Mouse (Mus musculus): ENCODE measurements around the gene Sorbs1. TPM values are rescaled to one million over a fixed set of nuclear protein-coding genes. Genes with fewer than 3 reads are reported as not detected.

Sorbs1 gene
- polyA plus RNA-seq, 1 experiment from 2014 or later: 98.8 TPM

- H3K4me2 ChIP-seq (replicated peaks): no peak overlapping the region
- H3K4me3 ChIP-seq (replicated peaks; ENCODE audit: low read length): no peak overlapping the region
- ATAC-seq (ENCODE audit: low FRiP score): no peak
- H3K27me3 ChIP-seq (ENCODE audit: control insufficient read depth, insufficient read depth, low read length): no peaks in the 10 kb centered on the region
- peak; percentile 74 for DNase-seq (ENCODE audit: low spot score)
- no peaks in the 10 kb centered on the region for H3K9me3 ChIP-seq (ENCODE audit: control insufficient read depth, low read length)
- peaks cover 10% of the 10 kb centered on the region; the same call in 1 of the 2 replicates for H3K4me1 ChIP-seq (replicated peaks; ENCODE audit: control insufficient read depth, insufficient read depth, low read length)
- 17% methylated on average over 5 of the region's 5 CpGs for WGBS
- H3K27ac ChIP-seq: no peak overlapping the region
- H3K9ac ChIP-seq: no peak overlapping the region
- peaks cover 28% of the 10 kb centered on the region for H3K36me3 ChIP-seq (replicated peaks; ENCODE audit: control insufficient read depth, insufficient read depth)
Observed at GRCm38 (mm10) chr19:40345684-40346083, 167.9 kb downstream of the Sorbs1 start.

GRCm38 (mm10) chr19:40343018-40343417 is 170.6 kb downstream of the Sorbs1 start:
- 0 out of 2 replicates have a peak, but pooled peaks cover under 1% of the 10 kb centered on the region for H3K4me1 ChIP-seq (replicated peaks; ENCODE audit: control insufficient read depth, insufficient read depth, low read length)
- H3K27ac ChIP-seq: no peak overlapping the region
- peaks cover 34% of the 10 kb centered on the region; the same call in 1 of the 2 replicates for H3K36me3 ChIP-seq (replicated peaks; ENCODE audit: control insufficient read depth, insufficient read depth)
- no peaks in the 10 kb centered on the region for H3K27me3 ChIP-seq (ENCODE audit: control insufficient read depth, insufficient read depth, low read length)
- WGBS: 6% methylated on average over 5 of the region's 5 CpGs
- no peak overlapping the region for H3K4me3 ChIP-seq (replicated peaks; ENCODE audit: low read length)
- H3K4me2 ChIP-seq (replicated peaks): no peak overlapping the region
- DNase-seq (ENCODE audit: low spot score) (peak; percentile 82), ATAC-seq (ENCODE audit: low FRiP score) (peak; percentile 75)
- no peak overlapping the region for H3K9ac ChIP-seq
- no peaks in the 10 kb centered on the region for H3K9me3 ChIP-seq (ENCODE audit: control insufficient read depth, low read length)

GRCm38 (mm10) chr19:40341141-40341540 is 172.4 kb downstream of the Sorbs1 start:
- Histone ChIP-seq H3K4me2 (replicated peaks) (no peak overlapping the region), H3K9me3 (ENCODE audit: control insufficient read depth, low read length) (no peaks in the 10 kb centered on the region), H3K36me3 (replicated peaks; ENCODE audit: control insufficient read depth, insufficient read depth) (peaks cover 46% of the 10 kb centered on the region), H3K4me3 (replicated peaks; ENCODE audit: low read length) (no peak overlapping the region), H3K27ac (no peak overlapping the region), H3K27me3 (ENCODE audit: control insufficient read depth, insufficient read depth, low read length) (no peaks in the 10 kb centered on the region), H3K9ac (no peak overlapping the region), H3K4me1 (replicated peaks; ENCODE audit: control insufficient read depth, insufficient read depth, low read length) (no peaks in the 10 kb centered on the region)
- DNase-seq (ENCODE audit: low spot score) (no peak), ATAC-seq (ENCODE audit: low FRiP score) (no peak)
- WGBS: 10% methylated on average over 6 of the region's 6 CpGs

GRCm38 (mm10) chr19:40336694-40337093 is 176.9 kb downstream of the Sorbs1 start:
- 85% methylated on average over 4 of the region's 4 CpGs for WGBS
- no peak overlapping the region for H3K9ac ChIP-seq
- ATAC-seq (ENCODE audit: low FRiP score): no peak

GRCm38 (mm10) chr19:40333905-40334304 is 179.7 kb downstream of the Sorbs1 start:
- DNase-seq (ENCODE audit: low spot score) (no peak), ATAC-seq (ENCODE audit: low FRiP score) (no peak)
- Histone ChIP-seq H3K4me3 (replicated peaks; ENCODE audit: low read length) (no peak overlapping the region), H3K4me2 (replicated peaks) (no peak overlapping the region), H3K27ac (no peak overlapping the region), H3K9ac (no peak overlapping the region), H3K9me3 (ENCODE audit: control insufficient read depth, low read length) (no peaks in the 10 kb centered on the region), H3K4me1 (replicated peaks; ENCODE audit: control insufficient read depth, insufficient read depth, low read length) (no peaks in the 10 kb centered on the region), H3K27me3 (ENCODE audit: control insufficient read depth, insufficient read depth, low read length) (no peaks in the 10 kb centered on the region), H3K36me3 (replicated peaks; ENCODE audit: control insufficient read depth, insufficient read depth) (peaks cover 18% of the 10 kb centered on the region)
- 61% methylated on average over 5 of the region's 5 CpGs for WGBS

More at GRCm38 (mm10) chr19:40336694-40337093, 176.9 kb downstream of the Sorbs1 start:
- no peak for DNase-seq (ENCODE audit: low spot score)
- no peak overlapping the region for H3K4me2 ChIP-seq (replicated peaks)
- H3K27me3 ChIP-seq (ENCODE audit: control insufficient read depth, insufficient read depth, low read length): no peaks in the 10 kb centered on the region
- H3K27ac ChIP-seq: no peak overlapping the region
- H3K9me3 ChIP-seq (ENCODE audit: control insufficient read depth, low read length): no peaks in the 10 kb centered on the region
- peaks cover 31% of the 10 kb centered on the region for H3K36me3 ChIP-seq (replicated peaks; ENCODE audit: control insufficient read depth, insufficient read depth)
- H3K4me3 ChIP-seq (replicated peaks; ENCODE audit: low read length): no peak overlapping the region
- no peaks in the 10 kb centered on the region for H3K4me1 ChIP-seq (replicated peaks; ENCODE audit: control insufficient read depth, insufficient read depth, low read length)

- H3K27me3 ChIP-seq (ENCODE audit: control insufficient read depth, insufficient read depth, low read length): no peaks in the 10 kb centered on the region
- no peak overlapping the region for H3K9ac ChIP-seq
- H3K4me2 ChIP-seq (replicated peaks): no peak overlapping the region
- no peak overlapping the region for H3K4me3 ChIP-seq (replicated peaks; ENCODE audit: low read length)
- DNase-seq (ENCODE audit: low spot score) (no peak), ATAC-seq (ENCODE audit: low FRiP score) (no peak)
- 90% methylated on average over 4 of the region's 4 CpGs for WGBS
- H3K9me3 ChIP-seq (ENCODE audit: control insufficient read depth, low read length): no peaks in the 10 kb centered on the region
- no peaks in the 10 kb centered on the region for H3K4me1 ChIP-seq (replicated peaks; ENCODE audit: control insufficient read depth, insufficient read depth, low read length)
- H3K36me3 ChIP-seq (replicated peaks; ENCODE audit: control insufficient read depth, insufficient read depth): peaks cover 18% of the 10 kb centered on the region
- no peak overlapping the region for H3K27ac ChIP-seq
Observed at GRCm38 (mm10) chr19:40333081-40333480, 180.5 kb downstream of the Sorbs1 start.

GRCm38 (mm10) chr19:40332303-40332702 is 181.3 kb downstream of the Sorbs1 start:
- Histone ChIP-seq H3K27ac (no peak overlapping the region), H3K4me3 (replicated peaks; ENCODE audit: low read length) (no peak overlapping the region), H3K27me3 (ENCODE audit: control insufficient read depth, insufficient read depth, low read length) (no peaks in the 10 kb centered on the region), H3K9me3 (ENCODE audit: control insufficient read depth, low read length) (no peaks in the 10 kb centered on the region), H3K36me3 (replicated peaks; ENCODE audit: control insufficient read depth, insufficient read depth) (peaks cover 20% of the 10 kb centered on the region), H3K4me2 (replicated peaks) (no peak overlapping the region), H3K9ac (no peak overlapping the region), H3K4me1 (replicated peaks; ENCODE audit: control insufficient read depth, insufficient read depth, low read length) (no peaks in the 10 kb centered on the region)
- no peak for DNase-seq (ENCODE audit: low spot score)
- no peak for ATAC-seq (ENCODE audit: low FRiP score)
- 93% methylated on average over 6 of the region's 6 CpGs for WGBS

- Histone ChIP-seq H3K9me3 (ENCODE audit: control insufficient read depth, low read length) (no peaks in the 10 kb centered on the region), H3K9ac (no peak overlapping the region), H3K4me3 (replicated peaks; ENCODE audit: low read length) (no peak overlapping the region), H3K27me3 (ENCODE audit: control insufficient read depth, insufficient read depth, low read length) (no peaks in the 10 kb centered on the region), H3K36me3 (replicated peaks; ENCODE audit: control insufficient read depth, insufficient read depth) (peaks cover 20% of the 10 kb centered on the region), H3K4me1 (replicated peaks; ENCODE audit: control insufficient read depth, insufficient read depth, low read length) (no peaks in the 10 kb centered on the region), H3K4me2 (replicated peaks) (no peak overlapping the region), H3K27ac (no peak overlapping the region)
- ATAC-seq (ENCODE audit: low FRiP score) (no peak), DNase-seq (ENCODE audit: low spot score) (no peak)
- WGBS: 58% methylated on average over 6 of the region's 6 CpGs
Observed at GRCm38 (mm10) chr19:40331846-40332245, 181.7 kb downstream of the Sorbs1 start.

- no peak for DNase-seq (ENCODE audit: low spot score)
- Histone ChIP-seq H3K9ac (no peak overlapping the region), H3K27me3 (ENCODE audit: control insufficient read depth, insufficient read depth, low read length) (no peaks in the 10 kb centered on the region), H3K4me1 (replicated peaks; ENCODE audit: control insufficient read depth, insufficient read depth, low read length) (no peaks in the 10 kb centered on the region), H3K36me3 (replicated peaks; ENCODE audit: control insufficient read depth, insufficient read depth) (peaks cover 52% of the 10 kb centered on the region), H3K4me2 (replicated peaks) (no peak overlapping the region), H3K9me3 (ENCODE audit: control insufficient read depth, low read length) (no peaks in the 10 kb centered on the region), H3K27ac (no peak overlapping the region), H3K4me3 (replicated peaks; ENCODE audit: low read length) (no peak overlapping the region)
- no peak for ATAC-seq (ENCODE audit: low FRiP score)
- WGBS: 95% methylated on average over 21 of the region's 21 CpGs
Observed at GRCm38 (mm10) chr19:40326126-40326525, 187.5 kb downstream of the Sorbs1 start.

- no peaks in the 10 kb centered on the region for H3K9me3 ChIP-seq (ENCODE audit: control insufficient read depth, low read length)
- no peak overlapping the region for H3K9ac ChIP-seq
- H3K27ac ChIP-seq: no peak overlapping the region
- H3K4me3 ChIP-seq (replicated peaks; ENCODE audit: low read length): no peak overlapping the region
- H3K36me3 ChIP-seq (replicated peaks; ENCODE audit: control insufficient read depth, insufficient read depth): peaks cover 54% of the 10 kb centered on the region
- H3K27me3 ChIP-seq (ENCODE audit: control insufficient read depth, insufficient read depth, low read length): no peaks in the 10 kb centered on the region
- no peak for DNase-seq (ENCODE audit: low spot score)
- H3K4me2 ChIP-seq (replicated peaks): no peak overlapping the region
- ATAC-seq (ENCODE audit: low FRiP score): no peak
- 88% methylated on average over 8 of the region's 8 CpGs for WGBS
- no peaks in the 10 kb centered on the region for H3K4me1 ChIP-seq (replicated peaks; ENCODE audit: control insufficient read depth, insufficient read depth, low read length)
Observed at GRCm38 (mm10) chr19:40325381-40325780, 188.2 kb downstream of the Sorbs1 start.
